Mouse (Mus musculus) granulocyte monocyte progenitor cell, adult 5-6 weeks (primary cell): ENCODE measurements around the gene P2rx1. TPM values are rescaled to one million over a fixed set of nuclear protein-coding genes. Genes with fewer than 3 reads are reported as not detected.

Experiments
- ATAC-seq: replicated peaks from 2 replicates; pipeline ENCODE4 v1.8.0; 2016; ENCODE audit warnings: mild to moderate bottlenecking, moderate TSS enrichment, inconsistent platforms; ENCODE audit not compliant: poor library complexity, severe bottlenecking
- total RNA-seq, 2 experiments: library from RNA; stranded (forward) in 1 of 2; stranded (reverse) in 1 of 2; fragments of 200-712, 200-1000 nt in 1 of 2; fragments of >200 nt in 1 of 2; fragmentation: Nextera tagmentation in 1 of 2; gene quantifications; 2 replicates each; pipeline ENCODE4 v1.2.3; 2014 to 2017

Gene P2rx1
- total RNA-seq, 2 experiments from 2014 or later: 3.3 to 10.4 TPM

DNA sequence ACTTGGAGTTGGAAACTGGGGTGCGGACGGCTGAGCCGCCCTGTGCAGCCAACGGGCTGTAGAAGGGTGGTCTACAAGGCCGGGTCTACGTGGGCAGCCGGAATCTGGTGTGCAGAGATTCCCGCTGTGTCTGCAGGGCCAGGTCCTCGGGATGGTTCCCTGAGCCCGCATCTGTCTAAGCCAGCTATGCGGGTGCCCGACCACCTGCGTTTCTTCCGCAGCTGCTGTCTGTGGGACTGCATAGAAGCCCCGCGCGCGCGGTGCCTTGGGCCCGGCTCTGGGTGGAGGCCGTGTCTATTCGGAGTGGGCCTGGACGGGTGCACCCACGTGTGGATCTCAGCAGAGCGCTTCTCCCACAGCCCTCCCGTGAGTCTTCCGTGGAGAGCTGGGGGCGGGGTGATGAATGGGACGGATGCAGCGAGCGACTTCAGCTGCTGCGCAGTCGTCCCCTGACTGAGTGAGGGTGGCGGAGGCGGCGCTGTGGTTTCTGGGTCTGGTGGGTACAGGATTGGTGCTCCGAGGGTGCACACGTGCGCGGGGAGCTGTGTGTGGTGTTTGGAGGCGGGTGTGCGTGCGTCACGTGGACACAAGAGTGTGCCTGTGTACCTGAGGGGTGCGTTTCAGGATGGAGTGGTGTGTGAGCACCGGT, 20.4 kb downstream of the P2rx1 start:
- ATAC-seq: peak; percentile 53

DNA sequence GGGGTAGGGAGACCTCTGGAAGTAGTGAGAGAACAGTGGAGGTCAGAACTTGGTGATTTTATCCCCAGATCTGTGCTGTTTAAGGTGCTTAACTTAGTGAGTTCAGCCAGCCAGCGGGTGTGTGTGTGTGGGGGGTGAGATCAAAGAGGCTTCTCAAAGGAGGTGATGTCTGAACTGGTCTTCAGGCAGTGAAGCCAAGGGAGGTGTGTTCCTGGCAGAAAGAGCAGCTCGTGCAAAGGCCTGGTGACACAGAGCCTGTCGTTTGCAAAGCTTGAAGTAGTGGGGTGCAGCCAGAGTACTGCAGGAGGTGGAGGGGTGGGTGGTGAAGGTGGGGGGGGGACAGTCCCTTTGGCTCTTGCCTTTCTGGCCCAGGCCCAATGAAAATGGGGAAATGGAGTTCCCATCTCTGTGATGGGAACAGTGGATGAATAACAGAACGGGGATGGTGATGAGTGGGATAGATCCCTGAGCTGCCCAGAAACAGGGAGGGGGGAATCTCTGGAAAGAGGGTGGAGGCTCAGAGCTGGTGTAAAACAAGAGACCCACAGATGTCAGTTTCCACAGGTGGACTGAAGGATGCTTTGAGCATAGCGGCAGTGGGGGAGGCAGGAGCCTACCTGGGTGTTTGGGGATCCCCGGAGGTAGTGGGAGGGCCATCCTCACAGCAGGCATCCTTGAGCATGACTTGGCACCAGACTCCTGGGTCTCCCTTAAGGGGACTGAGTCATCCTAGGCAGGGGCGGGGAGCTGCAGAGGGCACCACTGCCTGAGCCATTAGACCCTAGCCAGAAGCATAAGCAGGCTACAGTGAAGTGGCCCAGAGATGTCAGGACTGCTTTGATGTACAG, 22.3 kb downstream of the P2rx1 start:
- ATAC-seq: no peak

DNA sequence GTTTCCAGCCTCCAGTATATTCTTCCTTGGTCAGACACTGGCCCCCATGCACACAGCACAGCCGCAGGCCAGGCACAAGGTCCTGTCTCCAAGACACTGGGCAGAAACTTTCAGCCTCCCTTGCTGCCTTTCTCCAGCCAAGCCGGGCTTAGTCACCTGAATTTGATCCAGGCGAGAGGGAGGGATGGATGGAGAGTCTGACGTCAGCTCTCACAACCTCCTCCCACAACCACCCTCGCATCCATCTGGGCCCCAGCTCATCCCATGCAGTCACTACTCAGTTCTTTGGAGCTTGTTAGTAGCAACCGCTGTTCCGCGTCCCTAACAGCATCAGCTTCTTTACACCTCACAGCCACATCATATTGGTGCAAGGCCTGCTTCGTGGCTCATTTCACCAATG, 24.2 kb downstream of the P2rx1 start:
- ATAC-seq: no peak

DNA sequence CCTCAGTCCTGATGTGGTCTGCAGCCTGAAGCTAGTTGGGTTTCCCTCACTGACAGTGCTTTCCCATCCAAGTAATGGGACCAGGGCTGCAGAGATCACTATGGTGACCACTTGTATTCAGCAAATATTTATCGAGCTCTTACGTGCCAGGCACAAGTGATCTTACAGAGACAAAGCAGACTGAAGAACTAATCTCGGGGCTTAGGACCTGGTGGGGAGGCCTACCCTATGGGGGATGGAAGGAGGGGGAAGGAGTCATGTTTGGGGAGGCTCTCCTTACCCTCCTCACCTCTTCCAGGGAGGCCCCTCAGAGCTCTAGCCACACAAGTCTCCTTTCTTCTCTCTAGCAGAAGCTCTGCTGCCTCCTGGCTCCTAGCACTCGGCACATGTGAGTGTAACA, 24.9 kb downstream of the P2rx1 start:
- no peak for ATAC-seq

DNA sequence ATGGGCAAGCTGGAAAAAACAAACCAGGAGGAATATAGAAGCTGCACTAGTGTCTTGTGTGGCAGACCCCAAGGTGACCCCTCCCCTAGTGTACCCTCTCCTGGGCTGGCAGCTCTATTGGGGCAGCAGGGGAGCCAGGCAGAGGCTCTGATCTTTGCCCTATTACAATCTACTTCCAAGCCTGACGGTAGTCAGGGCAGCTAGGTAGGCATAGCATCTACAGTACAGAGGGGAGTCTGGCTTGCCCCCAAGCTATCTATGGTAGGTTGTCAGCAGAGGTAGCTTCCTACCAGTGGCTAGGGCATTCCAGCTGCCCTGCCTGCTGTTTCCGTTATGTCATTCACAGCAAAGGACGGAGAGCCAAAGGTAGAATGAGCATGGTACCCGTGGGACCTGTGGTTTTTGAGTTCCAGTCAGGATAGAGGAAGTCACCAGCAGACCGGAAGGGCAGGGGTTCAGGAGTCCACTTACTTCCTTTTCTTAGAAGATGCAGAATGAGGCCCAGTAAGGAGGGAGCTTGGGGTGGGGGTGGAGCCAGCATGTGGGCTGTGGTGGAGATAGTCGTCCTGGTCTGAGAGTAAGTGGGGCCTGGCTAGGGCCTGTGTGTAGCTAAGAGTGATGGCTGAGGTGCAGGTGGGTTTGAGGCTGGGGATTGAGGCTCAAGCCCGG, 25.5 kb downstream of the P2rx1 start:
- peak; percentile 93 for ATAC-seq

DNA sequence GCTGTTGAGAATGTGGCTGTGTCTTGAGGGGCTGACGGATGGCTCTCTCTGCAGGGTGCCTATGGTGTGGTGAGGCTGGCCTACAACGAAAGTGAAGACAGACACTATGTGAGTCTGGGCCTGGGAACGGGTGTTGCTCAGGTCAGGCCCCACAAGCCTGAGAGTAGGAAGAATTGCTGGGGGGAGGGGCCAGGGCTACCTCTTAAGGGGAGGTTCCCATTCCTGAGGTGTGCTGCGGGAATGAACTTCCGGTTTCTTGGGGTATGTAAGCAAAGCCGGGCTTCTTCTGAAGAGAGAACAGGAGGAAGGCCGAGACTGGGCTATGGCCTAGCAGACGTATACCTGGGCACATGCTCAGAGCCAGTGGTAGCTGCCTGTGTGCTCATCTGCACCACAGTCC, 28.1 kb downstream of the P2rx1 start:
- ATAC-seq: no peak

DNA sequence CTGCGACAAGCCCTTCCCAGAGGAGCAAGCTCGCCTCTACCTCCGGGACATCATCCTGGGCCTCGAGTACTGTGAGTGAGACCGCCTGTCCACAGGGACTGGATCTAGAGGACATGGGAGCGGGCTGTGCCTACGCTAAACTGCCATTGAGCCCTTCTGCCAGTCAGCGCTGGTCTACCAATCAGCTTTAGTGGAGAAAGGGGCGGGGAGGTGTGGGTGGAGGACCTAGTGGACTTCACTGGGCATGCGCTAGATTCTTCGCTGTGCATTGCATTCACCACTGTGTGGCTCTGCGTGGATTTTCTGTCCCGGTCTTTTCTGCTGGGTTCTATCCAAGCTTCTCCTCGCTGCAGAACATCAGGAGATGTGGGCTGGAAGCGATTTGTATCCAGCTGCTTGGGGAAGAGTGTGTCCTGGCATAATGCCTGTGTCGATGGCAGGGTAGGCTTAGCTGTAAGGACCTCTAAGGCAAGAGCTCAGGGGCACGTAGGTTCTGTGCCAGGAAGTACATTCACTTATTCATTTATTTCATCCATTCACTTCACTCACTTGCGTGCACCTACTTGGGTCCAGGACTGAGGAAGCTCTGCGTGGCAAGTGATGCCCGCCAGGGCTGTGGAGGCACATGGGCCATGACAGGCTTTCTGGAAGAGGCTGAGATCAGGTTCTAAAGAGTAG, 32.1 kb downstream of the P2rx1 start:
- ATAC-seq: peak; percentile 98

DNA sequence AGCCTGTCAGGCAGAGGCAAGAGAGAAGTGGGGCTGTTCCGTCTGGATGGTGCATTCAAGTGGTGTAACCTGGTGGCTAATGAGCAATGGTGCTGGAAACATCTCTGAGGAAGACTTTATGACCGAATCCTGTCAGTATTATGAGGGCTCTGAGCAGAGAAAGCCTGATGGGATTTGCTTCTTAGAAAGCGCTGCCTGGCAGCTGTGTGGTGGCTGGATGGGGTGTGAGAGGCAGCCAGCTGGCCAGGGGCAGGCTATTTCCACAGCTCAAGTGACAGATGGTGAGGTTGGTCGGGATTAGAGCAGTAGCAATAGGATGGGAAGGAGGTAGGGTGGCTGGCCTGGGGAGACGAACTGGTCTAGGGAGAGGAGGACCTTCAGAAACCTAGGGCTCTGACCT, 32.6 kb downstream of the P2rx1 start:
- no peak for ATAC-seq

DNA sequence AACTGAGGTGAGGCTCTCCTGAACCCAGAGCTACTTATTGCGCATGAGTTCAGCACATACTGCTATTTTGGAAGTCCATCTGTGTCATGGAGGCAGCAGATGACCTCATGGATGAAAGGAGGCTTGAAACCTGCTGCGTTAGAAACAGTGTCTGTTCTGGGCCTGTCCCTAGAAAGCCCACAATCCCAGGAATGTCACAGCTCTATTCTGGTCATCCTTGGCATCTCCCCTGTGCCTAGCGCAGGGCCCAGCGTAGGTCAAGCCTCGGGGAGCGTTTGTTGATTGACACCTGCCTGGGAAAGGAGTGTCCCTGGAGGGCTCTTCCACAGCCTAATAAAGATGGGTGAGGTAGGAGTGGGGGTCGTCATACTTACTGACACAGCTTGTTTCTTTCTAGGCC, 37.2 kb downstream of the P2rx1 start:
- no peak for ATAC-seq

DNA sequence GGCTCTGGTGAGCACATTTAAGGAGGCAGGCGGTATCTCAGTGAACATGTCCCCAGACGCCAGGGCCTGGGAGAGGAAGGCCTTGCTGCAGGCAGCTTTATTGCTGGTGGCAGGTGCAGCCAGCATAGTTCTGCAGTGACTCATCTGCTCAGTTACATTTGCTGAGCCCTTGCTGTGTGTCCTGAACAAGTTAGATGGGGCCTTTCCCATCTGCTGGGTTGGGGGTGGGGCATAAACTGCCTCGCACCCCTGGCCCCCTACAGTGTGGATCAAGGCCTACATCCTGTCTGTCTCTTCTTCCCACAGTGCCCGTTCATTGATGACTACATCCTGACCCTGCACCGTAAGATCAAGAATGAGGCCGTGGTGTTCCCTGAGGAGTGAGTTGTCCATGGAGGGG, 38.0 kb downstream of the P2rx1 start:
- ATAC-seq: no peak

DNA sequence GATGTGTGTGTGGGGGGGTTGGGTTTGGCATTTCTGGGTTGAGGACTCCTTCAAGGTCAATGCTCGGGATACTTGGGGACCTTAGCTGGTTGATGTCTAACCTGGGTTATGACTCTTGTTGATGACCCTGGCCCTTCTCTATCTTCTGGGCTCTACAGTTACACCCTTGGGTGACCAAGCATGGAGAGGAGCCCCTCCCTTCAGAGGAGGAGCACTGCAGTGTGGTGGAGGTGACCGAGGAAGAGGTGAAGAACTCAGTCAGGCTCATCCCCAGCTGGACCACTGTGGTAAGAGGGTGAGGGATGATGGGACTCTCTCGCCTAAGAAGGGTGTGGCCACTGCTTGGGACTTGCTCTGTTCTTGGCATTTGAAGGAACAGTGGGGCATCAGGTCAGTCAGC, 38.8 kb downstream of the P2rx1 start:
- no peak for ATAC-seq

DNA sequence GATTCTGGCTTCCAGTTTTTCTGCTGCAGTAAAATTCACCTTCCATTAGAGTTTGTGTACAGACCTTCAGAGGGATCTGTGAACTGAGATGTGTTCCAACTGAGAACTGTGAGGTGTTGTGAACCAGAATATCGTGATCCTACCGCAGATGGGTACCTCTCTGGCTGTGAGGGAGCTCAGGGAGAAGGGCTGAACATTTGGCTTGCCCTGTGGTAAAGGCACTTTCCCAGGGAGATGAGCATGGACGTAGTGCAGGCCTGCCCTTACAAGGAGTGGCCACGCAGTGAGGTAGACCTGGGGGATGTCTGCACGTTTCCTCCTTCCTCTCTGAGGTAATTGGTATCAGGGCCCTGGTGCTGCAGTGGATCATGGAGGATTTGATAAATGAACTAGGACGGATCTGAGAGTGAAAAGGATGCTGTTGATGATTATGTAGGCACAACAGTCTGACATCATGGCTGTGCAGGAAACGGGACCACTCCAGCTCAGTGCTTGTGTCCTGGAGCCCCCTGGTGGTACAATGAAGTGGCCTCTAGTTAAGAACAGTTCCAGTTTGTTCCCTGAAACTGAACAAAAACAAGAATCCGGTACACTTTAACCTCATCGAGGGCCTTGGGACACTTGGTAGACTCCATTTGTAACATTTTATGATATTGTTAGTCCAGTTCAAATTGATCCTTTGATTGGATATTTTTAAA, 40.3 kb downstream of the P2rx1 start:
- ATAC-seq: peak; percentile 89

DNA sequence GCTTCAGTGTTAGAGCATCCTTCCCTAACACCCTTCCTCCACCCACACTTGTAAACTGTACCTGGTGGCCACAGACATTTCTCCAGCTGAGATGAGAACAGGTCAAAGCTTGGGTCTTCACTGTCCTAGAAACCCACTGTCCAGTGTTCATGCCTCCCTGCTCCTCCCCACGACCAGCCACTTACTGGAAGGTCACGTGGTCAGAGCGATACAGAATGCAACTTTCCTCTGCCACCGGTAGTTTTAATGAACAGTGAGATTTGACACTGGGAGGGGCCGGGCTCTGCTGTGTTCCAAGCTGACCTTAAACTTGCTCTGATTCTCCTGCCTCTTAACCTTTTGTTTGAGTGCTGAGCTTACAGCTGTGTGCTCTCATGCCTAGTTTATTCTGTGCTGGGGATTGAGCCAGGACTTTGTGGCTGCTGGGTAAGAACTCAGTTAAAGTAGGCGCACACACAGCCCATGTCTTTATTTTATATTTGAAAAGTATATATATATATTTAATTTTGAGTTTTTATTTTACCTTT, 45.4 kb downstream of the P2rx1 start:
- no peak for ATAC-seq

DNA sequence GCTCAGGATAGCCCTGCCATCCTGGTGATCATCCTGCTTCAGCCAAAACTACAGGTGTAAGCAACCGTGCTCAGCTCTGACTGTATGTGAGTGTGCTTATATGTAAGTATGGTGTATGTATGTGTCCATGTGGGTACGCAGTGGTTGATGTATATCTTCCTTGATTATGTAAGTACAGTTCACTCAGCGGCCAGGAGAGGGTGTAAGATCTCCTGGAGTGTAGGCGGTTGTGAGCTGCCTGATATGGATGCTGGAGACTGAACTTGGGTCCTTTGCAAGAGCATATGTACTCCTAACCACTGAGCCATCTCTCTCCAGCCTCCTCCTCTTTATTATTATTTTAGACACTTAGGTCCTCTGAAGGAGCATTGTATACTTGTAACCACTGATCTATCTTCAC, 45.9 kb downstream of the P2rx1 start:
- 0 out of 2 replicates have a peak, but pooled peaks have one; percentile 22 for ATAC-seq

DNA sequence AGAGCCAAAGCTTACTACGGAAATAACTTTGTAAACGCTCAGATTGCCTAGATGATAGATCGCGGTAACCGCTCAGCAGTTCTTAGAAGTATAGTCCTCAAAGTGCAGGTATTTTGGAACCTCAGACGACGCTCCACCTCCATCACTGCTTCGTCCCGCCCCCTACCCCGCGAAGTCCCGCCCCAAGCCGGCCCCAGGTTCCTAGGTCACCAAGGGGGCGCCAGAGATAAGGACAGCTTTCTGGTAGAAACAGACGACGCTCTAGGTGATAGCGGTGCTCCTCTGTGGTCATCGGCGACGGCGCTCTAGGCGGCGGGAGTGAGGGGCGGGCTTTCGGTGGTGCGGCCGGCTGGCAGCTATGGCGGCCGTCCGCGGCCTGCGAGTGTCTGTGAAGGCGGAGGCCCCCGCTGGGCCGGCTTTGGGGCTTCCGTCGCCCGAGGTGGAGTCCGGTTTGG, 48.7 kb downstream of the P2rx1 start, which contains the start of gene Ncbp3:
Ncbp3 (plus strand) TSS at position 242 of the 455 bp plus-strand sequence.
- peak; percentile 95 for ATAC-seq

DNA sequence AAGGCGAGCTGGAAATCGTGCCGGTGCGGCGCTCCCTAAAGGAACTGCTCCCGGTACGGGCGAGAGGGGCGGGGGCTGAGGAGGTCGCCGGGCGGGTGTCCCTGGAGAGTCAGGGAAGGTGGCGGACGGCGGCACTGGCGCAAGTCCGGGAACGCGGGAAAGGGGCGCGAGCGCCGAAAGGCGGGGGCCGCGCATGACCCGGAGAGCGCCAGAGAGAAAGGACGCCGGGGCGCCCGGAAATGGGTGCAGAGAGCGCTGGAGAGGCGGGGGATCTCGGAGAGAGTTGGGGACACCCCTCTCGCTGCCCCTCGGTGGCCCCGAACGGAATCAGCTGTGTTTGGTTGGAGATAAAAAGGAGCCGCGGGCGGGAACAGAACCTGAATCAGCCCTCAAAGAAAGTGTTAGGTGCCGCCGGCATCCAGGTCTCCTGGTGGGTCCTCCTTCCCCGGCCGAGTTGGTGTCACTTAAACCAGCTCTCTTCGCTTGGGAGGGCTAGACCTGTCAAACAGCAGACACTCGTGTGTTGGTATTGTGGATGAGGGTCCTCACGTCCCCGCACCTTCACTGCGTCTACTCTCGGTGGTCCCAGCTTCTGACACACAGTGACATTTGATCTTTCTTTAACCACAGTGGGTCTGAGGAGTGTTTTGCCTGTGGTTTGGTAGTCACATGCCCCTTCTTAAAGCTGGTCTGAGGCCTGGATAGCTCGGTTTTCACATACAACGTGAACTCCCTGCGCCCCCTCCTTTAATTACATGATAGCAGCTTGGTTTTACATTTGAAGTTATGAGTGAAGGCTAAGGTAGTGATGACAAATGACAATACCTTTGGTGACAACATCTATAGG, 49.4 kb downstream of the P2rx1 start:
- ATAC-seq: peak; percentile 48

DNA sequence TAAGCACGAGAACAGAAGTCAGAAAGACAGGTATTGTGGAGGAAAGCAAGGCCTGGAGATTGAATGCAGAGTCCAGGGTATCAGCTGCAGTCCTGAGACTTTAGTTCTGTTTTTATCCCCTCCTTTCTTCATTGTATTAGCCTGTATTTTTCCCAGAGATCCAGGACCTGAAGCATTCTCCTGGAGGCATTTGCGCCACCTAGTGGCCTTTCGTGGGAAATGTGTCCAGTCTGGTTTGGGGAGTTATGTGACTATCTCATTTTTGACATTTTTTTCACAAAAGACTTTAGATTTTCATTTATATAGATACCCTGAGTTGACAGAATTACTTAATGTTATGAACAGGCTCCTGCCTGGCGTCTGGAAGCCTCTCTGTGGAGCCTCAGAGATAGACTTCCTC, 50.4 kb downstream of the P2rx1 start:
- ATAC-seq: peak; percentile 29; the same call in 1 of the 2 replicates

DNA sequence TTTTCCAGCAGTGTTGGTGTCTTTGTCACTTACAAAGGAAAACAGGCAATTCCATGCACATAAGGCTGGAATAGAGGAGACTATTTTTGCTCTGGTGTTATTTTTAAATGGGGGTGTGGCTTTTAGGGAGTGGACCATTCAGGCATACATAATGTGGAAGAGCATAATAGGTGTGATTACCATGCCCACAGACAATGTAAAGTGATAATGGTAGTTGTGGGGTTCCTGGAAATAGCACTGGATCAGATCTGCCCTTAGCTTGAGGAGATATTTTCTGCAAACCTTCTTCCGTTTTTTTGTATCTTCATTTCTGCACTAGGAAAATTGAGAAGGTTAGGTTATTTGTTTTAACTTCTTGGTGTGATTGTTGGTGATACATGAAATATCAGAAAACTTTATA, 53.9 kb downstream of the P2rx1 start:
- no peak for ATAC-seq

DNA sequence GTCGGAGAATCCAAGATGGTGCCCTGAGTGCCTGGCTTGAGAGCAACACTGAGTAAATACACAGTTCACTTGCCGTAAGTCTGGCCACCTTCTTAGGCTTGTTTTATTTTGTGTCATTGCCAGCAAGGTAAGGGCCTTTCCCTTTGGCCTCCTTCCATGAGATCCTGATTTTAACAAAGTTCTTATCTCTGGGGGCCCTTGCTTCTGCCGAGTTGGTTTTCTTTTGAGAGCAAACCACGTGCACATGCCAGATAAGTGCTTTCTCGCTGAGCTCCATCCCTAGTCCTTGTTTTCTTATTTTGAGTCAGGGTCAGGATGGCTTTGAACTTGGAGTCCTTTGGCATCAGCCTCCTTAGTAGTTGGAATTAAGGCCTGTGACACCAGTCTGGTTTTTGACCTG, 58.8 kb downstream of the P2rx1 start:
- ATAC-seq: no peak
